Mouse (Mus musculus) stomach, embryonic 15.5 days (tissue): Measurements from ENCODE around the gene Epb41l5. TPM values are rescaled to one million over a fixed set of nuclear protein-coding genes. Genes with fewer than 3 reads are reported as not detected.

Source experiments
- ATAC-seq: fragments of 200-750 bp; cut with Nextera tagmentation; 2 replicates; pipeline ENCODE4 v1.8.0; 2017; ENCODE audit warnings: low read depth, moderate number of reproducible peaks, moderate TSS enrichment; ENCODE audit not compliant: insufficient read depth, low FRiP score
- H3K27ac ChIP-seq: fragments of 300-500 bp; sonication (generic); 2 replicates; pipeline ENCODE4 v1.5.1; 2015; ENCODE audit warnings: mild to moderate bottlenecking, inconsistent platforms
- H3K27me3 ChIP-seq: fragments of 300-500 bp; sonication (generic); replicated peaks from 2 replicates; pipeline ENCODE4 v1.6.1; 2015; ENCODE audit warnings: inconsistent platforms
- H3K36me3 ChIP-seq: fragments of 300-500 bp; sonication (generic); 2 replicates; pipeline ENCODE4 v1.6.1; 2015; ENCODE audit warnings: inconsistent platforms
- H3K4me1 ChIP-seq: fragments of 300-500 bp; sonication (generic); 2 replicates; pipeline ENCODE4 v1.6.1; 2015; ENCODE audit warnings: inconsistent platforms
- H3K4me2 ChIP-seq: fragments of 300-500 bp; sonication (generic); 2 replicates; pipeline ENCODE4 v1.6.1; 2015; ENCODE audit warnings: mild to moderate bottlenecking, inconsistent platforms
- H3K4me3 ChIP-seq: fragments of 300-500 bp; sonication (generic); replicated peaks from 2 replicates; pipeline ENCODE4 v1.5.1; 2015; ENCODE audit warnings: inconsistent platforms
- H3K9ac ChIP-seq: fragments of 300-500 bp; sonication (generic); 2 replicates; pipeline ENCODE4 v1.6.1; 2015; ENCODE audit warnings: inconsistent platforms
- H3K9me3 ChIP-seq: fragments of 300-500 bp; sonication (generic); 2 replicates; pipeline ENCODE4 v1.6.1; 2016; ENCODE audit warnings: inconsistent platforms
- WGBS: fragments of 180-500 bp; shearing (Covaris S2); methylation state at CpG from one replicate; pipeline ENCODE4 v1.1.7; 2015; 5-methylcytosine and 5-hydroxymethylcytosine counted together
- polyA plus RNA-seq: library from polyadenylated mRNA; unstranded; fragments of >200 nt; fragmentation: Nextera tagmentation; extraction: Ambion mirVana; gene quantifications from 2 replicates; pipeline ENCODE4 v1.2.1, GENCODE M21; 2015

Epb41l5 gene
- polyA plus RNA-seq, 1 experiment from 2014 or later, result 35.1 TPM

GRCm38 (mm10) chr1:119641090-119641812 lies 7.5 kb downstream of the Epb41l5 start:
- Histone ChIP-seq H3K4me1 (peaks cover 2% of the 10 kb centered on the region; the same call in 1 of the 2 replicates), H3K4me3 (no peak overlapping the region), H3K27me3 (no peaks in the 10 kb centered on the region), H3K36me3 (no peaks in the 10 kb centered on the region), H3K9ac (no peak overlapping the region), H3K4me2 (no peak overlapping the region), H3K9me3 (no peaks in the 10 kb centered on the region), H3K27ac (no peak overlapping the region)
- ATAC-seq, result 0 out of 2 replicates have a peak, but pooled peaks have one; percentile 41

GRCm38 (mm10) chr1:119640006-119640405 lies 8.8 kb downstream of the Epb41l5 start:
- Histone ChIP-seq H3K4me1 (peaks cover 2% of the 10 kb centered on the region; the same call in 1 of the 2 replicates), H3K4me2 (no peak overlapping the region), H3K27me3 (no peaks in the 10 kb centered on the region), H3K36me3 (no peaks in the 10 kb centered on the region), H3K9me3 (no peaks in the 10 kb centered on the region), H3K9ac (no peak overlapping the region), H3K27ac (no peak overlapping the region), H3K4me3 (no peak overlapping the region)
- no peak for ATAC-seq
- WGBS, result 48% methylated on average over 2 of the region's 2 CpGs

- no peak overlapping the region for H3K9ac ChIP-seq
- H3K36me3 ChIP-seq, result no peaks in the 10 kb centered on the region
- no peaks in the 10 kb centered on the region for H3K4me1 ChIP-seq
- H3K27me3 ChIP-seq, result no peaks in the 10 kb centered on the region
- ATAC-seq, result no peak; the same call in 1 of the 2 replicates
- H3K9me3 ChIP-seq, result no peaks in the 10 kb centered on the region
- WGBS, result 77% methylated on average over 6 of the region's 6 CpGs
- H3K4me2 ChIP-seq, result no peak overlapping the region
- H3K27ac ChIP-seq, result no peak overlapping the region
- H3K4me3 ChIP-seq, result no peak overlapping the region
These were observed 11.4 kb downstream of the Epb41l5 start for GRCm38 (mm10) chr1:119637188-119638023.

GRCm38 (mm10) chr1:119634746-119635145 lies 14.1 kb downstream of the Epb41l5 start:
- Histone ChIP-seq H3K36me3 (peaks cover 3% of the 10 kb centered on the region; the same call in 1 of the 2 replicates), H3K4me3 (no peak overlapping the region), H3K9ac (no peak overlapping the region), H3K9me3 (no peaks in the 10 kb centered on the region), H3K4me1 (no peaks in the 10 kb centered on the region), H3K27me3 (no peaks in the 10 kb centered on the region), H3K27ac (no peak overlapping the region), H3K4me2 (no peak overlapping the region)
- ATAC-seq, result no peak
- 65% methylated on average over 3 of the region's 3 CpGs for WGBS

GRCm38 (mm10) chr1:119630428-119630827 lies 18.4 kb downstream of the Epb41l5 start:
- H3K4me1 ChIP-seq, result no peaks in the 10 kb centered on the region
- no peak overlapping the region for H3K9ac ChIP-seq
- H3K36me3 ChIP-seq, result peaks cover 3% of the 10 kb centered on the region; the same call in 1 of the 2 replicates
- H3K4me2 ChIP-seq, result no peak overlapping the region
- ATAC-seq, result no peak
- H3K27me3 ChIP-seq, result no peaks in the 10 kb centered on the region
- WGBS, result 61% methylated on average over 1 of the region's 1 CpGs
- H3K27ac ChIP-seq, result no peak overlapping the region
- no peaks in the 10 kb centered on the region for H3K9me3 ChIP-seq
- no peak overlapping the region for H3K4me3 ChIP-seq

GRCm38 (mm10) chr1:119626837-119627236 lies 22.0 kb downstream of the Epb41l5 start:
- Histone ChIP-seq H3K9ac (no peak overlapping the region), H3K4me3 (no peak overlapping the region)

GRCm38 (mm10) chr1:119624444-119624843 lies 24.4 kb downstream of the Epb41l5 start:
- ATAC-seq, result no peak
- Histone ChIP-seq H3K4me2 (no peak overlapping the region), H3K27me3 (no peaks in the 10 kb centered on the region), H3K9me3 (no peaks in the 10 kb centered on the region), H3K27ac (no peak overlapping the region), H3K9ac (no peak overlapping the region), H3K4me3 (no peak overlapping the region), H3K4me1 (no peaks in the 10 kb centered on the region), H3K36me3 (no peaks in the 10 kb centered on the region)
- 42% methylated on average over 2 of the region's 2 CpGs for WGBS

More at GRCm38 (mm10) chr1:119626837-119627236, 22.0 kb downstream of the Epb41l5 start:
- Histone ChIP-seq H3K9me3 (no peaks in the 10 kb centered on the region), H3K27me3 (no peaks in the 10 kb centered on the region), H3K4me1 (no peaks in the 10 kb centered on the region), H3K36me3 (no peaks in the 10 kb centered on the region), H3K4me2 (no peak overlapping the region), H3K27ac (no peak overlapping the region)
- ATAC-seq, result no peak
- WGBS, result 53% methylated on average over 4 of the region's 4 CpGs

GRCm38 (mm10) chr1:119605396-119605795 lies 43.4 kb downstream of the Epb41l5 start:
- Histone ChIP-seq H3K36me3 (no peaks in the 10 kb centered on the region), H3K4me3 (no peak overlapping the region), H3K27ac (no peak overlapping the region), H3K27me3 (no peaks in the 10 kb centered on the region), H3K4me2 (no peak overlapping the region), H3K9ac (no peak overlapping the region), H3K4me1 (no peaks in the 10 kb centered on the region), H3K9me3 (no peaks in the 10 kb centered on the region)
- no peak for ATAC-seq
- WGBS, result 90% methylated on average over 3 of the region's 3 CpGs

- H3K9ac ChIP-seq, result no peak overlapping the region
- no peaks in the 10 kb centered on the region for H3K4me1 ChIP-seq
- H3K4me3 ChIP-seq, result no peak overlapping the region
- H3K27ac ChIP-seq, result no peak overlapping the region
- no peaks in the 10 kb centered on the region for H3K27me3 ChIP-seq
- no peaks in the 10 kb centered on the region for H3K36me3 ChIP-seq
- ATAC-seq, result no peak
- H3K4me2 ChIP-seq, result no peak overlapping the region
- 96% methylated on average over 12 of the region's 12 CpGs for WGBS
- no peaks in the 10 kb centered on the region for H3K9me3 ChIP-seq
These were observed 46.4 kb downstream of the Epb41l5 start for GRCm38 (mm10) chr1:119602448-119602847.

GRCm38 (mm10) chr1:119598855-119599254 lies 49.9 kb downstream of the Epb41l5 start:
- 75% methylated on average over 6 of the region's 6 CpGs for WGBS
- Histone ChIP-seq H3K27ac (no peak overlapping the region), H3K9me3 (no peaks in the 10 kb centered on the region), H3K27me3 (no peaks in the 10 kb centered on the region), H3K36me3 (no peaks in the 10 kb centered on the region), H3K4me3 (no peak overlapping the region), H3K4me1 (no peaks in the 10 kb centered on the region), H3K9ac (no peak overlapping the region), H3K4me2 (no peak overlapping the region)
- ATAC-seq, result no peak

GRCm38 (mm10) chr1:119596954-119597480 lies 51.8 kb downstream of the Epb41l5 start:
- H3K27ac ChIP-seq, result no peak overlapping the region
- H3K9me3 ChIP-seq, result no peaks in the 10 kb centered on the region
- H3K9ac ChIP-seq, result no peak overlapping the region
- 74% methylated on average over 3 of the region's 3 CpGs for WGBS
- no peak overlapping the region for H3K4me3 ChIP-seq
- no peak for ATAC-seq
- no peaks in the 10 kb centered on the region for H3K36me3 ChIP-seq
- no peaks in the 10 kb centered on the region for H3K27me3 ChIP-seq
- no peak overlapping the region for H3K4me2 ChIP-seq
- no peaks in the 10 kb centered on the region for H3K4me1 ChIP-seq

GRCm38 (mm10) chr1:119590041-119590440 lies 58.8 kb downstream of the Epb41l5 start:
- no peak overlapping the region for H3K27ac ChIP-seq
- H3K9ac ChIP-seq, result no peak overlapping the region
- H3K27me3 ChIP-seq, result no peaks in the 10 kb centered on the region
- no peaks in the 10 kb centered on the region for H3K9me3 ChIP-seq
- no peak overlapping the region for H3K4me2 ChIP-seq
- WGBS, result 77% methylated on average over 2 of the region's 2 CpGs
- H3K36me3 ChIP-seq, result no peaks in the 10 kb centered on the region
- no peaks in the 10 kb centered on the region for H3K4me1 ChIP-seq
- no peak overlapping the region for H3K4me3 ChIP-seq
- ATAC-seq, result no peak
